Mouse (Mus musculus) cerebellum, adult (tissue): Measurements from ENCODE around the gene Opcml.
A peak's percentile ranks its signal among the peaks of the same experiment; 100 is the strongest.

Source experiments
- ATAC-seq: cut with Nextera tagmentation; 2 replicates; pipeline ENCODE4 v1.9.2; 2017; ENCODE audit warnings: mild to moderate bottlenecking, moderate library complexity, mixed read lengths; ENCODE audit not compliant: insufficient number of reproducible peaks, low FRiP score, low TSS enrichment

The Opcml gene

GRCm38 (mm10) chr9:28395638-28396037 lies 605.1 kb downstream of the Opcml start:
- no peak for ATAC-seq

- ATAC-seq = peak; percentile 65
Measured at GRCm38 (mm10) chr9:28402770-28403650, 612.4 kb downstream of the Opcml start.

GRCm38 (mm10) chr9:28403831-28404562 lies 613.4 kb downstream of the Opcml start:
- peak; percentile 71 for ATAC-seq

- no peak; the same call in 1 of the 2 replicates for ATAC-seq
Measured at GRCm38 (mm10) chr9:28404616-28405015, 614.0 kb downstream of the Opcml start.

- ATAC-seq = no peak
Measured at GRCm38 (mm10) chr9:28405816-28406215, 615.2 kb downstream of the Opcml start.

GRCm38 (mm10) chr9:28420808-28421207 lies 630.2 kb downstream of the Opcml start:
- no peak for ATAC-seq

- no peak for ATAC-seq
Measured at GRCm38 (mm10) chr9:28423407-28423806, 632.8 kb downstream of the Opcml start.

GRCm38 (mm10) chr9:28432159-28432558 lies 641.6 kb downstream of the Opcml start:
- no peak for ATAC-seq

GRCm38 (mm10) chr9:28438752-28439151 lies 648.2 kb downstream of the Opcml start:
- no peak for ATAC-seq

GRCm38 (mm10) chr9:28439433-28440191 lies 649.0 kb downstream of the Opcml start:
- peak; percentile 54; the same call in 1 of the 2 replicates for ATAC-seq

GRCm38 (mm10) chr9:28440192-28440795 lies 649.7 kb downstream of the Opcml start:
- no peak for ATAC-seq

- ATAC-seq = peak; percentile 82
Measured at GRCm38 (mm10) chr9:28444485-28444884, 653.9 kb downstream of the Opcml start.

GRCm38 (mm10) chr9:28444972-28445371 lies 654.4 kb downstream of the Opcml start:
- no peak for ATAC-seq

GRCm38 (mm10) chr9:28445863-28446262 lies 655.3 kb downstream of the Opcml start:
- ATAC-seq = no peak

GRCm38 (mm10) chr9:28446278-28447064 lies 655.9 kb downstream of the Opcml start:
- no peak for ATAC-seq

- no peak for ATAC-seq
Measured at GRCm38 (mm10) chr9:28452509-28452908, 661.9 kb downstream of the Opcml start.

GRCm38 (mm10) chr9:28453062-28453461 lies 662.5 kb downstream of the Opcml start:
- ATAC-seq = no peak

- ATAC-seq = no peak
Measured at GRCm38 (mm10) chr9:28457982-28458770, 667.6 kb downstream of the Opcml start.

GRCm38 (mm10) chr9:28463622-28464021 lies 673.0 kb downstream of the Opcml start:
- ATAC-seq = no peak
